Mouse (Mus musculus): Measurements from ENCODE around the gene Gm20807.
"Not testable (repeated sequence)": the region's sequence is repeated elsewhere in the genome, so short reads cannot be mapped to it uniquely, and the experiment has no call there.

Gm20807 gene

GRCm38 (mm10) chrY:13042591-13042990 lies at the start of gene Gm20807:
Gene Gm20807 (plus strand): TSS chrY:13042891.
- not testable (repeated sequence) for DNase-seq

Data from embryo, embryonic 11 days (tissue).